Mouse (Mus musculus): ENCODE results near the gene Ffar4. TPM values are rescaled to one million over a fixed set of nuclear protein-coding genes. Genes with fewer than 3 reads are reported as not detected.

The Ffar4 gene
- polyA plus RNA-seq, 1 experiment from 2014 or later: not detected

DNA sequence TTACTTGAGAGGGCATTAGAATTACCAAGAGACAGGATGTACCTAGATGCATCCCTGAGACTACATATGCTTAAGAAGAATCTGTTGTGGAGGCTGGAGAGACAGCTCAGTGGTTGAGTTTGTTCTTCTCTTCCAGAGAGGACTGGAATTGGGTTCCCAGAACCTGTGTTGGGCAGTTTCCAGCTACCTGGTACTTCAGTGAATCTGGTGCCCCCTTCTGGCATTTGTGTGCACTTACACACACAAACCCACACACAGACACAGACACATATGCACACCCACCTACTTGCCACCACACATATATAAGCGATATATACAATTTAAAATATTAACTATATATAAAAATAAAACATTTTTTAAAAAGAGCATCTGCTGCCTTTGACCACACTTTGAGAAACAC is 59.4 kb downstream of the Ffar4 start:
- no peak overlapping the region for H3K9ac ChIP-seq (replicated peaks; ENCODE audit: low read depth, low read length)
- H3K27me3 ChIP-seq (replicated peaks; ENCODE audit: control insufficient read depth, insufficient read depth, low read length): no peaks in the 10 kb centered on the region
- 98% methylated on average over 1 of the region's 1 CpGs for WGBS
- H3K4me3 ChIP-seq (replicated peaks; ENCODE audit: low read length): no peak overlapping the region
- H3K9me3 ChIP-seq (ENCODE audit: control insufficient read depth, low read length): no peaks in the 10 kb centered on the region
- no peak overlapping the region for H3K4me2 ChIP-seq (ENCODE audit: low read length)
- no peaks in the 10 kb centered on the region for H3K36me3 ChIP-seq (ENCODE audit: control insufficient read depth, insufficient read depth)
- no peaks in the 10 kb centered on the region for H3K4me1 ChIP-seq (replicated peaks; ENCODE audit: control insufficient read depth, insufficient read depth, low read length)
- no peak overlapping the region for H3K27ac ChIP-seq (ENCODE audit: low read length)
- ATAC-seq: no peak

DNA sequence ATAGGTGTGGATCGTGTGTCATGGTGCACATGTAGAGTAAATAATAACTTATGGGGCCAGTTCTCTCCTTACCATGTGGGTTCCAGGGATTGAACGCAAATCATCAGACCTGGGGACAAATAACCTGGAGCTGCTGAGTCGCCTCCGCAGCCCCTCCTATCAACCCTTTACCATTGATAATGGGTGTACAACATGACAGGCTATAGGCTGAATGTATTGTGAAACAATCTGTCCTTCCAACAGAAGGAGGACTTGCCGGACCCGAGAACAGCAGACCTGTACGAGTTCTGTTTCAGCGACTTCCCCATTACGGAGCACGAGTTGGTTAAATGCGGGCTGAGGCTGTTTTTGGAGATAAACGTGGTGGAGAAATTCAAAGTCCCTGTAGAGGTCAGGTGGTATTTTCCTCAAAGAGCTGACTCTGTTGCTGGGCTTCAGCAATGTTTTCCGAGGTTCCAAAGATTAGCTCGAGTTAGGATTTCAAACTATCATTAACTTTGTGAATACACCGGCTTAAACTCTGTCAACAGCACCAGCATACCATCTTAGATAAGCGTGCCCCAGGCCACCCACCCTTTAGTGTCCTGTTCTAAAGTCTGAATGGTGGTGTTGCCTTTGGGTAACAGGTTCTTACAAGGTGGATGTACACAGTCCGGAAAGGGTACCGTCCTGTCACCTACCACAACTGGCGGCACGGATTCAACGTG is 64.9 kb downstream of the Ffar4 start:
- H3K36me3 ChIP-seq (ENCODE audit: control insufficient read depth, insufficient read depth): no peaks in the 10 kb centered on the region
- no peak overlapping the region for H3K9ac ChIP-seq (replicated peaks; ENCODE audit: low read depth, low read length)
- 94% methylated on average over 21 of the region's 21 CpGs for WGBS
- no peak for ATAC-seq
- no peaks in the 10 kb centered on the region for H3K27me3 ChIP-seq (replicated peaks; ENCODE audit: control insufficient read depth, insufficient read depth, low read length)
- no peak overlapping the region for H3K27ac ChIP-seq (ENCODE audit: low read length)
- no peak overlapping the region for H3K4me3 ChIP-seq (replicated peaks; ENCODE audit: low read length)
- no peak overlapping the region for H3K4me2 ChIP-seq (ENCODE audit: low read length)
- H3K9me3 ChIP-seq (ENCODE audit: control insufficient read depth, low read length): no peaks in the 10 kb centered on the region
- H3K4me1 ChIP-seq (replicated peaks; ENCODE audit: control insufficient read depth, insufficient read depth, low read length): no peaks in the 10 kb centered on the region

Other genes with a start within 250 kb of the Ffar4 start
- 1.5 and 2.0 TPM in 2 replicates for gene Myof, start 53.5 kb upstream of the Ffar4 start, polyA plus RNA-seq (2015; fragmentation: Nextera tagmentation; extraction: Ambion mirVana)
- 12.2 and 17.8 TPM in 2 replicates for gene Cep55, start 42.1 kb upstream of the Ffar4 start, polyA plus RNA-seq (2015; fragmentation: Nextera tagmentation; extraction: Ambion mirVana)
- gene Rbp4, start 28.2 kb downstream of the Ffar4 start, polyA plus RNA-seq (2015; fragmentation: Nextera tagmentation; extraction: Ambion mirVana): 1.1 and 1.3 TPM in 2 replicates
- gene Pde6c, start 35.7 kb downstream of the Ffar4 start, polyA plus RNA-seq (2015; fragmentation: Nextera tagmentation; extraction: Ambion mirVana): 0.16 and 0.19 TPM in 2 replicates
- 54.7 and 56.8 TPM in 2 replicates for gene Fra10ac1, start 127.1 kb downstream of the Ffar4 start, polyA plus RNA-seq (2015; fragmentation: Nextera tagmentation; extraction: Ambion mirVana)
- gene Lgi1, start 167.5 kb downstream of the Ffar4 start, polyA plus RNA-seq (2015; fragmentation: Nextera tagmentation; extraction: Ambion mirVana): 15.5 and 19.1 TPM in 2 replicates

All from forebrain, embryonic 16.5 days (tissue).